Mouse (Mus musculus) mature B cell (primary cell): Measurements from ENCODE around the gene Il17rc.

ENCODE experiments used
- in situ Hi-C: fragments of 300-500 bp; cut with MboI; formaldehyde crosslinking; loops from 2 replicates; pipeline ENCODE4 v1.14.3; 2019

Gene Il17rc

DNA sequence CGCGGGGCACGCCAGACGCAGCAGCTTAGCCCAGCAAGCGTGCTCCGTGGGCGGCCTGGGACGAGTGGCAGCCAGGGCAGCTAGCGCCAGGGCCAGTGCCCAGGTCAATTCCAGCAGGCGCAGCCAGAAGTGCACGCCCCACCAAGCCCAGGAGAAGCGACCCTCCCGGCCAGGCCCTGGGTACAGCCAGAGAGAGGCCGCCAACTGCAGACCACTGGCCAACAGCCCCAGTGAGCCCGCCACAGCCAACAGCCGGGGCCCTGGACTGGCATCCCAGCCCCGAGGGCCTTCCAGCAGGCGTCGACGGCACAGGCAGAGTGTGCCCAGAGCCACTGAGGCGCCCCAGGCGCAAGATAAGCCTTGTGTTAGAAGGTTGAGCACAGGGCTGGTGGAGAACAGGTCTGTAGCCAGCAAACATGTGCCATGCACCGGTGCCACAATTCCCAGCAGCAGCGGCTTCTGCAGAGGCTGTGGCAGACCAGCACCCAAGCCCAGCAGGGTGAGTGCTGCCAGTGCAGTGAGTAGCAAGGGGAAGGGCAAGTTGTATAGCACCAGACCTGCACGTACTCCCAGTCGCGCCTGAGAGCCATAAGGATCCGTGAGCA lies 23.9 kb downstream of the Il17rc start:
- in situ Hi-C loops = no loop called here

DNA sequence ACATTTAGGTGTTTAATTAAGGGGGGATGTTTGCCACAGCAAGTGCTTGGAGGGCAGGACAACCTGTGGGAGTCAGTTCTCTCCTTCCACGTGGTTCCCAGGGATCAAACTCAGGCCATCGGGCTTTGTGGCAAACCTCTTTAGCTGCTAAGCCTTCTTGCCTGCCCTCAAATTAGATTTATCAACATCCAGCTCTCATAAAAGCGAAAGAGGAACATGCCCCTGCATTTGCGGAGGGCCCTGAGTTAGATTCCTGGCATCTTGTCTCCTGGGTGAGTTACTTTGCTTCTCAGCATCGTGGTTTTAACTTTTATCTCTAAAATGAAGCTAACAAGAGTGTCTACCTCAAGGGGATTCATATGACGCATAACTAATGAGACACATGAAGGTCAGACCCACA lies 28.1 kb downstream of the Il17rc start:
- in situ Hi-C loops = no loop called here

DNA sequence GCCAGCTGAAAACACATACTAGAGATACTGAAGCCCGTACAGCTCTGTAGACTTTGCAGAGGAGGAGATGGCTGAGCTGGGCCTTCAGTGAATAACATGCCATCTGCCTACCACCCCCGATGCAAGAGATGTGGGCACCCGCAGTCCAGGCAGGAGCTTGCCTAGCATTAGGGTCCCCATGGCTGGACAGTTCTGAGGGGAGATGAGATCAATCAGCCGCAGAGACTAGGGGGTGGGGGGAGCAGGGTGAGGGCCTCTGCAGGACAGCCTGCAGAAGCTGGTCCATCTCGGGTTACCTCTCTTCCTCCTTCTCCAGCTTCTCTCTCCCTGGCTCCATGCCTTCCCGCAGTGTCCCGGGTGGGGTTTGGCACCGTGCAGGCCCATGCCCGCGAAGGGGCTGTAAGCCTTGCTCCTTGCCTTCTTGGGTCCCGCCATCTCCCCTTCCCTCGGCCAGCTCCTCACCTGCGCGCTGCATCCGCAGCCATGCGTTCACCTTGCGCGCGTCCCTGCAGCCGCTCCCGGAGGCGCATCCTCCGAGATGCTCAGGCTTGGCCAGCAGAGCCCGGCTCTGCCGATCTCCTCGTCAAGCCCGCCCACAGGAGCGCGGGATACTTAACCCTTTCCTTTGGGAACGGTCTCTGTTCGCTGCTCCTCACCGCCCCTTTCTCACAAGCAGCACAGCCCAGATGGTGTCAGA lies 30.3 kb downstream of the Il17rc start, which contains the start of gene Prrt3:
Gene Prrt3, minus strand, starts transcription at position 544 of the 697 bp plus-strand sequence.
- in situ Hi-C loops = no loop called here

DNA sequence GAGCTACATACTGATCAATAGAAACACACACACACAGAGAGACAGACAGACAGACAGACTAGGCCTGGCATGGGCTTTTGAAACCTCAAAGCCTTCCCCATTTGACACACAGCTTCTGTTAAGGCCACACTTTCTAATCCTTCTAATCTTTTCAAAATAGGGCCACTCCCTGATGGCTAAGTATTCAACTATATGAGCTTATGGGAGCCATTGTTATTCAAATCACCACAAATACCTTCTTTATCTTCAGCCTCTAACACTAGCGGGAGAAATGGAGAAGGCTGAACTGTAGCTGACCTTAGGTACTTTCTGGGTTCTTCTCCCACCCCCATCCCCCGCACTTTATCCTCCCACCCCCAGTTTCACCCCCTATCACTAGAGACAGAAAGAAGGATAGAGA lies 31.6 kb downstream of the Il17rc start:
- in situ Hi-C loops = no loop called here

DNA sequence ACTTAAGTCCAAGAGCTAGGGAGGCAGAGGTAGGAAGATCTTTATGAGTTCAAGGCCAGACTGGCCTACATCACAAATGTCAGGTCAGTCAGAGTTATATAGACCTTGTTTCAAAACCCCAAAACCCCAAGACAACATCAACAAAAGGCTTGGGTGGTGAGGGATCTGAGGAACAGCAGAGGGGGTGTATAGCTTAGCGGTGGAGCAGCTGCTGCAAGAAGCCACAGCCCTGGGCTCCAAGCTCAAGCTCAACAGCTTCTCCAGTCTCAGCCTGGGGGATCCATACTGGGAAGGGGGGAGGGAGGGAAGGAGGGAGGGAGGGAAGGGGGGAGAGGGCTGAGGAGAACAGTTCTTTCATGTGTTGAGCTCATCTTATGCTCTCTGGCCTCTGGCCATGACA lies 34.5 kb downstream of the Il17rc start:
- in situ Hi-C loops = no loop called here

DNA sequence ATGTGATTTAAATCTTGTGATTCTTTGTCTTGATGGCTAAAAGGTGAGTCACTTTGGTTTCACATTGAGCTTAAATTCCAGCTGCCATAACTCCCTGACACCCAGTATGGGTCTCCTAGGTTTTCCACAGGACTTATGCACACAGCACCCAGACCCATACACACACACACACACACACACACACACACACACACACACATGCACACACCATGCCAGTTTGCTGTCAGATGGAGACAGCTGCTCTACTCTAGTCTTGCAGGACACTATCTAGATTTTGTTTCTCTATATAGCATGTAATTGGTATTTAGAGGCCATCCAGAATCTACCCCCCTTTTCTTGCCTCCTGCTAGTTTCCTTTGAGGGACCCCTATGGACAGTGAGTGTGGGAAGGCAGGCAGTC lies 35.9 kb downstream of the Il17rc start:
- in situ Hi-C loops = no loop called here

DNA sequence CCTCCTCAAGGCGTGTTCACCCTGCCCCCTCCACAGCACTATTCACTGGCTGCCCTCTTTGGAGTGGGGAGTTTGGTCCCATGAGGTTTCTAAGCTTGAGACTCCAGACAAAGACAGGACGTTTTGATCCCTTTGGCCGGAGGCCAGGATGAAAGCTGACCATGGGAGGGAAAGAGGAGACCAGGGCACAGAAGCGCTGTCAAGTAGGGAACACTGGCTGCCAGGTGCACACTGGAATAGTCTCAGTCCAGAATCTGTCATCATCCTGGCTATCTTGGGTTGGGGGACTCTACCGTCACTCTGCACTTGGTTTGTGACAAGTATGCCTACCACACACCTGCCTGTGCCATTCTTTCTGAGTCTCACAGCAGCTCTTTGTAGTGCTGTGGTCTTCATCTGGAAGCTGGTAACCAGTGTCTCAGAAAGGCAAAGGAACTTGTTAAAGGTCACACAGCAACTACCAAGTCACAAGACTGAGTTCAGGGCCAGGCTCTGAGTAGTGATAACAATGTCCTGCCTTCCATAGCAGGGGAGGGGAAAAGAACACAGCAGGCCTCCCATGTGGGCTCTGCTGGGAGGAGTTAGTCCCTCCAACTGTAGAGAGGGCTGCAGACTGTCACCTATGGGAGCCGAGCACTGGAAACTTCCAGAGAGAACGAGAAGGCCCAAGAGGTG lies 37.2 kb downstream of the Il17rc start:
- in situ Hi-C loops = no loop called here

DNA sequence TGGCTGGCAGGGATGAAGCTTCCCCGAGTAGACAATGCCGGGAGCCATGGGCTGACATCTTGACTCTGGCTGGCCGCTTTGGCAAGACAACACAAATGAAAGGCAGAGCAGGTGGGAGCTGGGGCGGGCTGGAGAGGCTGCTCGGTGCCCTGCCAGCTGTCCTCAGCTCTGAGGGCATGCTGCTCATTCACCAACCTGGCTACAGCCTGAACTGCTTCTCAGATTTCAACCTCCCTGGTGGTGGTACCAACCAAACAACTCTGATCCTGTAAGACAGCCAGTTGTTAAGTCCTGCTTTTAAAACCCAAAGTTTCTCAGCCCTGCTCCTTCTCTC lies 37.7 kb downstream of the Il17rc start:
- in situ Hi-C loops = no loop called here

DNA sequence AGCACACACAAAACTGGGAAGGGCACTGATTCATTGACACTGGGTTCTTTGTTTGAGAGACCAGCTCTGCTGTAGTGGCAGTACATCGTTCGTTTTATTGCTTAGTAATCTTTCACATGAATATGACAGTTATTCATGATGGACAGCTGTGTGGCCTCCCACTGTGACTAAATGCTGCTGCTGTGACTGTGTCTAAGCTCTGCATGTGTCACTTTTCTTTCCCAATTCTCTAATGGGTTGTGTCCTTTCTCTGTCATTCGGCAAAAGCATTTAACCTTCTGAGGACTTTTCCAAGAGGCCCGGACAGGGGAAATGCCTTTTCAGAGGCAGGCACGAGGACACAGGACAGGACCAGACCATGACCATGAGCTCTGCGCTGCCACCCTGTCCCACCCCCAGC lies 42.7 kb downstream of the Il17rc start:
- in situ Hi-C loops = no loop called here

DNA sequence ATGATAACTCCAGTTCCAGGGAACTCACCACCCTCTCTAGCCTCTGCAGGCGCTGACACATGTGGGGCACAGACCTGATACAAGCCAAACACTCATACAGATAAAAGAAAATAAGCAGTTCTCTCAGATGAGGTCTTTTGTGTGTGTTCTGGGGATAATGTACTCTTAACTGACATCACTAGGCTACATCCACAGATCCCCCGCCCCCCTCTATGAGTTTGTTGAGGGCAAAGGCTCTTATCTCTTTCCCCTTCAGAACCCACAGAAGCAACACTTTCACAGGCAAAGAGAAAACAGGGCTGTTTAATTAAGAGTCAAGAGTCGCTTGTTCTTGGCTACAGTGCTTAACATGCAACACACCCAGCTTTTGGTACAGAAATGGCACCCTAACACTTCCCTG lies 43.4 kb downstream of the Il17rc start:
- in situ Hi-C loops = no loop called here

DNA sequence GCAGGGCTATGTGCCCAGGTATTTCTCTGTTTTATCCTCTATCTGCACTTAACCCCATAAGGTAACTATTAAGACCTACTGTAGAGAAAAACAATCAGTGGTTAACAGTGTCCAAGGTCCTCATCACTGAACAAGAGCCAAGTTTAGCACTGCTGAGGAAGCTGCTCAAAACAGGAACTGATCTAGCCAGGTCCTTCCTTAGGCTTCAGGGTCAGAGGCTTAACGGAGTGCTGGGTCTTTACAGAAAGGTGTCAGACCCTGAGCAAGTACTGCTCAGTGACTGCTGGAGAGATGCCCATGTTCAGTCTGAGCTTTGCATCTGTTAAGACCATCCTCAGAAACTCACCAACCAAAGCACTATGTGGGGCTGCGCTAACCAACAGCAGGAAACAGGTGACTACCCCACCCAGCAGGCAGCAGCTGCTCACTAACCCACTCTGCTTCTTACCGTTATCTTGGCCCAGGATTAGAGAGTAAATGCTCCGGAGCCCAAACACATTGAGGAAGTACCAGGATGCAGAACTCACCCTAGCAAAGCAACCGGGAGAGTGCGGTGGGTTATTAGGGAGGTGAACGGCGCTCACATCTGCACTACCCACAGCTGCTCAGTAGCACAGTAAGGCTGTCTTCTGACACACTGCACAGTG lies 46.3 kb downstream of the Il17rc start:
- in situ Hi-C loops = no loop called here

DNA sequence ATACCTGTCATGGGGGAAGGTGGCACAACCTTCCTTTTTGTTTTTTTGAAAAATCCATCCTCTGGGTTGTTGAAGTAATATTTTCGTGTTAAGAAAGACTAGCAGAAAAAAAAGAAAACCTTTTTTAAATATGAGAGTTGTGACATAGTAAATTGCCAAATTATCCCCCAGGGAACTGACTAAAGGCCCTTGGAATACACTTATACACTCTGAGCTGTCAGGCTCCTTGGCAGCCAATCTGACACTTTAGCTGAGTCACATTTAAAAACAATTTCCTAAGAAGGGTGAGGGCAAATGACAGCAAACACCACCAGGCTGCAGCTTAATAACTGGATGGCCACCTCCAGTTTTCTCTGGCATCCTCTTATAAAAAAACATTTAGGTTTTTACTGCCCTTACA lies 51.1 kb downstream of the Il17rc start:
- in situ Hi-C loops = no loop called here

DNA sequence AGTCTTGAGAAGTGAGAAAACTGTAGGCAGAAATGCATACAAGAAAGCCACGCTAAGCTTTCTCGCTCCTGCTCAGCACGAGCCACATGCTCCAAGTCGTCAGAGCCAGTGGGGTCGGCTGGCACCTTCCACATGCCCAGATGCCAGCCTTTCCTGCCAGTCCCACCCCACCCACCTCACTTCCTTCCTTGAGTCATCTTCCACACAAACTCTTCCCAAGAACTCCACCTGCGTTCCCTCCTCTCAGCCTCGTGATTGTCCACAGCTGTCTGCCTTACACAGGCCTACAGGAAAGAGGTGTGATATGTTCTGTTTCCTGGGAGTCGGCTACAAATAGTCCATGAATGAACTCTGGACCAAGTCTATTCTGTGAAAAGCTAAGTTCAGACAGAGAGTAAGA lies 52.2 kb downstream of the Il17rc start:
- in situ Hi-C loops = no loop called here

DNA sequence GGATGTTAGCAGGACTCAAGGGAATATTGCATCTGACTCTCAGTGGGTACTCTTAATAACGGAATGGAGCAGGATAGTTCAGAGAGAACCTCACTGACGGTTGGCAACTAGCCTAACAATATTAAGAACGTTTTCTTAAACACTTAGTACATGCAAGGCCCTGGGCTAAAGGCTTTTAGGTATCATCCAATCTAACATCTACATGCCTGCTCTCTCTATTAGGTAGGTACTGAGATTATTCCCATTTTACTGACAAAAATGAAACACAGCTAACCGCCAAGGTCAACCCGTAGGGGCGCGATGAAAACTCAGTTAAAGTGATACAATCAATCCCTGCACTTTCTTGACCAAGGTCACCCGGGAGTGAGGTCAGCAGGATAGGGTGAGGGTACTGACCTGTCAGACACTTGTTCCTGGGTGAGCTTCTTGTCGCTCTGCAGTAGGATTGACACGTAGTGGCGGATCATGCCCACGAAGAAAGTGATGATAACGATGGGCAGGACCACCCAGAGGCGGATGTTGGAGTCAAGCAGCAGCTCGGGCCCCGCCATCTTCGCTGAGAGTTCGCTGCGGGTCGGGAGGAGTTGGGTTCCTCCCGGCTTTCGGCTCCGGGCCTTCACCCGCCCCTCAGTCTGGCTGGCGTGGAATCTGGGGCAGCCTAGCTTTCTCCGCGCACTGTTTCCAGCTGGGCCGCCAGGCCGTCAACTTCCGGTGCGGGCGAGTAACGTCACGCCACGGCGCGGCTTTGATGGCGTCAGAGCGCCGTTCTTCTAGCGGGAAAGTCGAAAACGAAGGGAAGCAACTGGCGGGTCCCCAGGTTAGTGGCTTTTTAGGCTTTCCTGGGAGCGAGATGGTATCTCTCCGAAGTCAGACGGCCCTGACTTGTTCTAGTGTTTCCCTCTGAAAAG lies 60.0 kb downstream of the Il17rc start, which contains the start of the genes Emc3 and Fancd2:
Gene Emc3, minus strand, starts transcription at position 721 of the 908 bp plus-strand sequence.
Gene Fancd2, plus strand, starts transcription at position 751 of the 908 bp plus-strand sequence.
- in situ Hi-C loops = no loop called here

DNA sequence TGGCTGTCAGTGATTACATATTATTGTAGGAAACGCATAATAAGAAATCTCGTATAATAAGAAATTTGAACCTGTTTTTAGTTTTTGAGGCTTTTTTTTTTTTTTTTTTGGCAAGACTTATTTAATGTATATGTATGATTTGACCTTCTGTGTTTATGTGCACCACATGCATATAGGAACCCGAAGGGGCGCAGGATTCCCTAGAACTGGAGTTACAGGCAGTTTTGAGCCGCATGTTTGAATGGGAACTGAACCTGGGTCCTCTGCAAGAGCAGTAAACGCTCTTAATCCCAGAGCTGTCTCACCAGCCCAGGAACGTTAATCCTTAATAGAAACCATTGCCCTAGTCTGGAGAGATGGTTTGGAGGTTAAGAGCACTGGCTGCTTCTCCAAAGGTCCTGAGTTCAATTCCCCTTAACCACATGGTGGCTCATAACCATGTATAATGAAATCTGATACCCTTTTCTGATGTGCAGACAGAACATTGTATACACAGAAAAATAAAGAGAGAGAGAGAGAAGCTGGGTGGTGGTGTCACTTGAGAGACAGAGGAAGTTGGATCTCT lies 60.7 kb downstream of the Il17rc start:
- in situ Hi-C loops = no loop called here
